Mouse (Mus musculus) heart, adult 2 months (tissue): ENCODE measurements at regions not wholly inside any gene's neighbourhood (a gene's known extent, or its start where the extent isn't known, plus 50 kb on each side); places are given as distances from the start of the nearest gene placed in this dataset.

ENCODE experiments used
- CTCF ChIP-seq: fragments of 200-600 bp; IDR thresholded peaks from 2 replicates; pipeline ENCODE4 v1.8.1; 2022; ENCODE audit warnings: antibody characterized with exemption, mild to moderate bottlenecking, moderate library complexity
- EP300 ChIP-seq: fragments of 200-500 bp; IDR thresholded peaks from 2 replicates; pipeline ENCODE4 v1.6.1; 2011; ENCODE audit warnings: low read depth, low read length, control low read depth; ENCODE audit not compliant: insufficient read depth
- POLR2A ChIP-seq: fragments of 200-500 bp; IDR thresholded peaks from 2 replicates; pipeline ENCODE4 v1.6.1; 2011; ENCODE audit warnings: mild to moderate bottlenecking, low read depth, low read length, control low read depth; ENCODE audit not compliant: insufficient read depth

GRCm38 (mm10) chr13:107571539-107571938 is 472.7 kb upstream of the Smim15 start:
- no peak for TF ChIP-seq CTCF
- no peak for TF ChIP-seq EP300
- TF ChIP-seq POLR2A, result no peak
